Mouse (Mus musculus): ENCODE measurements around the gene 4930548H24Rik. TPM values are rescaled to one million over a fixed set of nuclear protein-coding genes. Genes with fewer than 3 reads are reported as not detected.

The 4930548H24Rik gene
- polyA plus RNA-seq (2014; fragmentation: Illumina TruSeq; extraction: RNeasy Lipid Tissue Mini Kit (QIAGEN cat#74804); ENCODE audit: low read depth, low replicate concordance): not detected

DNA sequence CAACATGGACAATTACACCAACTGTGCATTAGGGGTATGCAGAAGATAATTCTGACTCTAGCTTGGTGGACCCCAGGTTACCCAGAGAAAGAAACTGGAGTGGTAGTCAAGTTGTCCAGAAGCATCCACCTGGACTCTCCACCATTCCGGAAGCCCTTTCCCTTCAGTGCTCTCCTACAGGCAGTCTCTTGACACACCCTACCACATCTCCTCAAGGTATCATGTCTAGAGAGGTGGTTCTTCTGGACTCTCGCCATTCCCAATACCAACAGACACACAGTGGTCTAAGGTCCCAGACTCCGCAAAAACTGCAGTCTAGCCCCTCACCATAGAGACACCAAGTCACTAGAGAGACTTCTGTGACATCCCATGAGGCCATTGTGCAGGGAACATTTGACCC is at the start of gene 4930548H24Rik:
Gene 4930548H24Rik, plus strand, starts transcription at position 301 of the 400 bp plus-strand sequence.

DNA sequence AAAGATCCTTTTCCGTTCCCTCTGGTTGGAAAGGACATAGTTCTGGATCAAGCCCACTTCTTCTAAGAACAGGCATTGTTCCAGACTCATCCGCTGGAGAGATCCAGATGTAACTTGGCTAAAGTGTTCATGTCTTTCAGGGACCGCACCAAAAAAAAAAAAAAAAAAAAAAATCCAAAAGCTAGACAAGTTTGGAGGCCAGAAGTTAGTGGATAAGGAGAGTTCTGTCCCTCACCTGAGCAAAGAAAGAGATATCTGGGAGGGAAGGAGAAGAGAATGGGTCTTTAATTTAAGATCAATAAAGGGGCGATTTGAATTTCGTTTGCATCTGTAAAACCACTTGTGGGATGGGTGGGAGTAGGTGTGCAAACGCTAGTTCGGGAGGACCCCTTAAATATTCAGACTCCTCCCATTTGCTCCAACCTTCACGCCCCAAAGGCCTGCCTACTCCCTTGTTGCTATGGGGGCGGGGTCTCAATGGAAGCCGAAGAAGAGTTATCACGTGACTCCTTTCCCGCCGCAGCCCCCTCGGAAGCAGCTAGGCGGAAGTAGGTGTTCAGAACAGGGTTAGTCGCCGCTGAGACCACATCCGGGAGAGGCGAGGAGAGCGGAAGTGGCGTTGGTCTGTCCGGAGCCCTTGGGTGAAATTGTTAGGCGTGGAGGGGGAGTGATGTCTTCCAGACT is 33.5 kb upstream of the 4930548H24Rik start, which contains the start of gene Zfp512:
Gene Zfp512, plus strand, starts transcription at position 554 of the 684 bp plus-strand sequence.

DNA sequence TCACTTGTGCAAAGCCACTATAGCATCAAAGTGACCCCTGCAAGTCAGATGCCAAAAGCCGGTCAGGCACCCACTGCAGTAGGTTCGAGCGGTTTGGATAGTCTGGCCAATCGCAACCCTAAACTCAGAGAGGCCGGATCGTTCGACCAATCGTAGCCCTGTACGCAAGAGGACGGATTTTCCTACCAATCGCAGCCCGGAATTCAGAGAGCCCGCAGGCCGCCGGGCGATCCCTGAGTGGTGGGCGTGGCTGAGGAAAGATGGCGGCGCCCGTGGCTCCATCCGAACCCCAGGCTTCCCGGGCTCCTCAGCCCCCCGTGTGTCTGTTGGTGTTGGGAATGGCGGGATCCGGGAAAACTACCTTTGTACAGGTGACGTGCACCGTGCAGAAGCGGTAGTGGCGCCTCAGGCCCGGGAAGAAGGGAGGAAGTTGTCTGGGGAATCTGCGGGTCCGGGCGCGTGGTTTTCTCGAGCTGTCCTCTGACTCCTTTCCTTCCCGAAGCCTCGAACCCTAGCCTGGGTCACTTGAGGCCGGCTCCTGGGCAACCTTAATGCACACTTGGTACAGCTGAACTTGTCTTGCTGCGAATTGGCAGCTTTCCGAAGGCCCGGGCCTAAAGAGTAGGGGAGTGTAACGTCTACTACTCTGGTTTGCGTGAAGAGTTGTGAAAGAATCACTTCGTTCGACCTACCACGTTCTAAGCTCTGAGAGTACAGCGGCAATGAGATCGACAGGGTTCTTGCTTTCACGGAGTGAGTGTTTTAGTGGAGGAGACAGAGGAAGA is 9.2 kb downstream of the 4930548H24Rik start, which contains the start of gene Gpn1:
Gene Gpn1, plus strand, starts transcription at position 229 of the 785 bp plus-strand sequence.

DNA sequence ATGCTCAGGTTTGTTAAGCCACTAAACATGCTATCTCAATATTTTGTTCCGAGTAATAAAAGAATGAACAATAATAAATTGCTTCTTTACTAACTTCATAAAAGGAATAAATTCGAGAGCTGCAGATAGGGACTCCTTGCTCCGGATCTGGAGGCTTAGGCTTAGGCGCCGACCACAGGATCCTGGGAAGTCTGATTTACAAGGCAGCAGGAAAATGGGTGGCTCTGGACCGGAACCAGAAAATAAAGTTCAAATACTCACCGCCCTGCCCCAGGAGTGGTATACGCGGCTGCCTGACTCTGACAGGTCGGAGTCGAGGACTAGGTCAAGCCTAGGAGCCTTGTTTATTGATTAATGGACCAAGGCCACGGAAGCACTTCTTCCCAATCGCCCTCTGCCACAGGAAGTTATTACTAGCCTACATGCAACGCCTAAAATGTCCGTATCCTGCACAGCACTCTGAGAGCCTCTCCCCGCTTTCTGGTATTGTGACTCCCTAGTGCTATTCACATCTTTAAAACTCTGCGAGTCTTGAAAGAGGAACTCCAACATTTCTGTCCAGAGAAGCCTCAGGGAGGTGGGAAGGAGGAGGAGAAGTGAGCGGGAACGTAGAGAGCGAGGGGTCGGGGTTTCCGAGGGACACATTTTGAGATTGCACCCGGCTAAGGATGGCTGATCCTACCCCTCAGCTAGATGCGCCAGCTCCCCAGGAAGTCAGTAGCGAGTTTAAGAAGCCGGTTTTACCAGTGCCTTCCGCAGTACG is 41.0 kb downstream of the 4930548H24Rik start, which contains the start of gene Slc4a1ap:
Gene Slc4a1ap, plus strand, starts transcription at position 642 of the 763 bp plus-strand sequence.

DNA sequence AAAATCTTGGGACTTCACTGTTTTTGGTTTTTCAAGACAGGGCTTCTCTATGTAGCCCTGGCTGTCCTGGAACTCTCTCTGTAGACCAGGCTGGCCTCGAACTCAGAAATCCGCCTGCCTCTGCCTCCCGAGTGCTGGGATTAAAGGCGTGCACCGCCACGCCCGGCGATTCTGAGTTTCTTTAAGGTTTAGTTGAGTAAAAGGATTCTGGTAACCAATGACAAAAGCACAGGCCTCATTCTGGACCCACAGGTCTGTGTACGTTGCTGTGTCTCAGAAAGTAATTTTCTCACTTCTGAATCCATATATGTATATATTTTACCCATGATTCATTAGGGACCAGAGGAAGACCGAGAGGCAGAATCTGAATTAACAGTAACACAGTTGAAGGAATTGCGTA is 42.2 kb downstream of the 4930548H24Rik start, which contains the start of gene Supt7l:
Gene Supt7l, minus strand, starts transcription at position 101 of the 400 bp plus-strand sequence.

Other genes starting within 250 kb of the 4930548H24Rik start
- gene Nrbp1, start 244.9 kb upstream of the 4930548H24Rik start, polyA plus RNA-seq (2014; fragmentation: Illumina TruSeq; extraction: RNeasy Lipid Tissue Mini Kit (QIAGEN cat#74804); ENCODE audit: low read depth, low replicate concordance): 109 TPM
- gene Gm9970, start 244.5 kb upstream of the 4930548H24Rik start, polyA plus RNA-seq (2014; fragmentation: Illumina TruSeq; extraction: RNeasy Lipid Tissue Mini Kit (QIAGEN cat#74804); ENCODE audit: low read depth, low replicate concordance): not detected
- 7.3 TPM for gene Krtcap3, start 234.0 kb upstream of the 4930548H24Rik start, polyA plus RNA-seq (2014; fragmentation: Illumina TruSeq; extraction: RNeasy Lipid Tissue Mini Kit (QIAGEN cat#74804); ENCODE audit: low read depth, low replicate concordance)
- gene Ift172, start 194.6 kb upstream of the 4930548H24Rik start, polyA plus RNA-seq (2014; fragmentation: Illumina TruSeq; extraction: RNeasy Lipid Tissue Mini Kit (QIAGEN cat#74804); ENCODE audit: low read depth, low replicate concordance): 11.8 TPM
- 1.7 TPM for gene Fndc4, start 189.7 kb upstream of the 4930548H24Rik start, polyA plus RNA-seq (2014; fragmentation: Illumina TruSeq; extraction: RNeasy Lipid Tissue Mini Kit (QIAGEN cat#74804); ENCODE audit: low read depth, low replicate concordance)
- gene Gckr, start 188.3 kb upstream of the 4930548H24Rik start, polyA plus RNA-seq (2014; fragmentation: Illumina TruSeq; extraction: RNeasy Lipid Tissue Mini Kit (QIAGEN cat#74804); ENCODE audit: low read depth, low replicate concordance): not detected
- 23.8 TPM for gene Zfp512, start 33.3 kb upstream of the 4930548H24Rik start, polyA plus RNA-seq (2014; fragmentation: Illumina TruSeq; extraction: RNeasy Lipid Tissue Mini Kit (QIAGEN cat#74804); ENCODE audit: low read depth, low replicate concordance)
- gene Gpn1, start 9.0 kb downstream of the 4930548H24Rik start, polyA plus RNA-seq (2014; fragmentation: Illumina TruSeq; extraction: RNeasy Lipid Tissue Mini Kit (QIAGEN cat#74804); ENCODE audit: low read depth, low replicate concordance): 18.3 TPM
- gene Slc4a1ap, start 41.3 kb downstream of the 4930548H24Rik start, polyA plus RNA-seq (2014; fragmentation: Illumina TruSeq; extraction: RNeasy Lipid Tissue Mini Kit (QIAGEN cat#74804); ENCODE audit: low read depth, low replicate concordance): 51.6 TPM
- gene Supt7l, start 42.1 kb downstream of the 4930548H24Rik start, polyA plus RNA-seq (2014; fragmentation: Illumina TruSeq; extraction: RNeasy Lipid Tissue Mini Kit (QIAGEN cat#74804); ENCODE audit: low read depth, low replicate concordance): 11.4 TPM
- gene Mrpl33, start 111.2 kb downstream of the 4930548H24Rik start, polyA plus RNA-seq (2014; fragmentation: Illumina TruSeq; extraction: RNeasy Lipid Tissue Mini Kit (QIAGEN cat#74804); ENCODE audit: low read depth, low replicate concordance): 79.1 TPM
- gene Rbks, start 211.9 kb downstream of the 4930548H24Rik start, polyA plus RNA-seq (2014; fragmentation: Illumina TruSeq; extraction: RNeasy Lipid Tissue Mini Kit (QIAGEN cat#74804); ENCODE audit: low read depth, low replicate concordance): 8.3 TPM
- gene Babam2, start 211.9 kb downstream of the 4930548H24Rik start, polyA plus RNA-seq (2014; fragmentation: Illumina TruSeq; extraction: RNeasy Lipid Tissue Mini Kit (QIAGEN cat#74804); ENCODE audit: low read depth, low replicate concordance): 66.4 TPM

Measured in sigmoid colon, adult 10 weeks (tissue).